Mouse (Mus musculus): ENCODE data around the gene Garem2.

- TF ChIP-seq CTCF (conservative IDR thresholded peaks at IDR 0.05; ENCODE audit: insufficient read depth, insufficient read length, low read depth, low read length) (no peak), POLR2A (IDR thresholded peaks at IDR 0.05; ENCODE audit: low read depth, low read length) (no peak)
Observed at GRCm38 (mm10) chr5:30067726-30068125, 37.2 kb upstream of the Garem2 start.

Data from kidney, adult 2 months (tissue).